Mouse (Mus musculus): ENCODE results near the gene Tcf3. TPM values are rescaled to one million over a fixed set of nuclear protein-coding genes. Genes with fewer than 3 reads are reported as not detected.

Tcf3 gene
- polyA plus RNA-seq (2014; fragmentation: Illumina TruSeq; extraction: RNeasy Lipid Tissue Mini Kit (QIAGEN cat#74804); ENCODE audit: low read depth, low replicate concordance) = 3.2 TPM

GRCm38 (mm10) chr10:80433513-80434232, at the start of gene Tcf3:
Gene Tcf3, minus strand, starts transcription at chr10:80433647.

GRCm38 (mm10) chr10:80406684-80407501, 26.6 kb downstream of the Tcf3 start, which contains the start of gene Uqcr11:
Gene Uqcr11, minus strand, starts transcription at chr10:80406830.

GRCm38 (mm10) chr10:80399191-80399972, 34.1 kb downstream of the Tcf3 start, which contains the start of gene Mbd3:
Gene Mbd3, minus strand, starts transcription at chr10:80399550.

GRCm38 (mm10) chr10:80387522-80387959, 45.9 kb downstream of the Tcf3 start, which contains the start of gene Mex3d:
Gene Mex3d, minus strand, starts transcription at chr10:80387659.

Other genes with a start within 250 kb of the Tcf3 start
- gene Mum1, start 207.2 kb downstream of the Tcf3 start, polyA plus RNA-seq (2014; fragmentation: Illumina TruSeq; extraction: RNeasy Lipid Tissue Mini Kit (QIAGEN cat#74804); ENCODE audit: low read depth, low replicate concordance) = 4.9 TPM
- gene Ndufs7, start 184.5 kb downstream of the Tcf3 start, polyA plus RNA-seq (2014; fragmentation: Illumina TruSeq; extraction: RNeasy Lipid Tissue Mini Kit (QIAGEN cat#74804); ENCODE audit: low read depth, low replicate concordance) = 12.8 TPM
- not detected for gene Gamt, start 172.6 kb downstream of the Tcf3 start, polyA plus RNA-seq (2014; fragmentation: Illumina TruSeq; extraction: RNeasy Lipid Tissue Mini Kit (QIAGEN cat#74804); ENCODE audit: low read depth, low replicate concordance)
- 27.3 TPM for gene Dazap1, start 172.2 kb downstream of the Tcf3 start, polyA plus RNA-seq (2014; fragmentation: Illumina TruSeq; extraction: RNeasy Lipid Tissue Mini Kit (QIAGEN cat#74804); ENCODE audit: low read depth, low replicate concordance)
- 2.1 TPM for gene Rps15, start 141.2 kb downstream of the Tcf3 start, polyA plus RNA-seq (2014; fragmentation: Illumina TruSeq; extraction: RNeasy Lipid Tissue Mini Kit (QIAGEN cat#74804); ENCODE audit: low read depth, low replicate concordance)
- gene Apc2, start 137.7 kb downstream of the Tcf3 start, polyA plus RNA-seq (2014; fragmentation: Illumina TruSeq; extraction: RNeasy Lipid Tissue Mini Kit (QIAGEN cat#74804); ENCODE audit: low read depth, low replicate concordance) = not detected
- gene 2310011J03Rik, start 113.1 kb downstream of the Tcf3 start, polyA plus RNA-seq (2014; fragmentation: Illumina TruSeq; extraction: RNeasy Lipid Tissue Mini Kit (QIAGEN cat#74804); ENCODE audit: low read depth, low replicate concordance) = 0.98 TPM
- not detected for gene Pcsk4, start 104.1 kb downstream of the Tcf3 start, polyA plus RNA-seq (2014; fragmentation: Illumina TruSeq; extraction: RNeasy Lipid Tissue Mini Kit (QIAGEN cat#74804); ENCODE audit: low read depth, low replicate concordance)
- gene Reep6, start 103.7 kb downstream of the Tcf3 start, polyA plus RNA-seq (2014; fragmentation: Illumina TruSeq; extraction: RNeasy Lipid Tissue Mini Kit (QIAGEN cat#74804); ENCODE audit: low read depth, low replicate concordance) = 0.88 TPM
- 0.57 TPM for gene Adamtsl5, start 85.2 kb downstream of the Tcf3 start, polyA plus RNA-seq (2014; fragmentation: Illumina TruSeq; extraction: RNeasy Lipid Tissue Mini Kit (QIAGEN cat#74804); ENCODE audit: low read depth, low replicate concordance)
- not detected for gene Plk5, start 77.2 kb downstream of the Tcf3 start, polyA plus RNA-seq (2014; fragmentation: Illumina TruSeq; extraction: RNeasy Lipid Tissue Mini Kit (QIAGEN cat#74804); ENCODE audit: low read depth, low replicate concordance)
- 6.1 TPM for gene Mex3d, start 46.0 kb downstream of the Tcf3 start, polyA plus RNA-seq (2014; fragmentation: Illumina TruSeq; extraction: RNeasy Lipid Tissue Mini Kit (QIAGEN cat#74804); ENCODE audit: low read depth, low replicate concordance)
- not detected for gene Mbd3, start 34.1 kb downstream of the Tcf3 start, polyA plus RNA-seq (2014; fragmentation: Illumina TruSeq; extraction: RNeasy Lipid Tissue Mini Kit (QIAGEN cat#74804); ENCODE audit: low read depth, low replicate concordance)
- not detected for gene Uqcr11, start 26.8 kb downstream of the Tcf3 start, polyA plus RNA-seq (2014; fragmentation: Illumina TruSeq; extraction: RNeasy Lipid Tissue Mini Kit (QIAGEN cat#74804); ENCODE audit: low read depth, low replicate concordance)
- gene Onecut3, start 61.2 kb upstream of the Tcf3 start, polyA plus RNA-seq (2014; fragmentation: Illumina TruSeq; extraction: RNeasy Lipid Tissue Mini Kit (QIAGEN cat#74804); ENCODE audit: low read depth, low replicate concordance) = not detected
- not detected for gene Atp8b3, start 105.5 kb upstream of the Tcf3 start, polyA plus RNA-seq (2014; fragmentation: Illumina TruSeq; extraction: RNeasy Lipid Tissue Mini Kit (QIAGEN cat#74804); ENCODE audit: low read depth, low replicate concordance)
- gene Rexo1, start 127.9 kb upstream of the Tcf3 start, polyA plus RNA-seq (2014; fragmentation: Illumina TruSeq; extraction: RNeasy Lipid Tissue Mini Kit (QIAGEN cat#74804); ENCODE audit: low read depth, low replicate concordance) = 0.66 TPM
- 2.7 TPM for gene Klf16, start 143.7 kb upstream of the Tcf3 start, polyA plus RNA-seq (2014; fragmentation: Illumina TruSeq; extraction: RNeasy Lipid Tissue Mini Kit (QIAGEN cat#74804); ENCODE audit: low read depth, low replicate concordance)
- gene Abhd17a, start 156.7 kb upstream of the Tcf3 start, polyA plus RNA-seq (2014; fragmentation: Illumina TruSeq; extraction: RNeasy Lipid Tissue Mini Kit (QIAGEN cat#74804); ENCODE audit: low read depth, low replicate concordance) = not detected
- gene Scamp4, start 169.2 kb upstream of the Tcf3 start, polyA plus RNA-seq (2014; fragmentation: Illumina TruSeq; extraction: RNeasy Lipid Tissue Mini Kit (QIAGEN cat#74804); ENCODE audit: low read depth, low replicate concordance) = 1.9 TPM
- gene Adat3, start 169.2 kb upstream of the Tcf3 start, polyA plus RNA-seq (2014; fragmentation: Illumina TruSeq; extraction: RNeasy Lipid Tissue Mini Kit (QIAGEN cat#74804); ENCODE audit: low read depth, low replicate concordance) = not detected
- gene Gm49322, start 172.4 kb upstream of the Tcf3 start, polyA plus RNA-seq (2014; fragmentation: Illumina TruSeq; extraction: RNeasy Lipid Tissue Mini Kit (QIAGEN cat#74804); ENCODE audit: low read depth, low replicate concordance) = not detected
- gene Csnk1g2, start 189.2 kb upstream of the Tcf3 start, polyA plus RNA-seq (2014; fragmentation: Illumina TruSeq; extraction: RNeasy Lipid Tissue Mini Kit (QIAGEN cat#74804); ENCODE audit: low read depth, low replicate concordance) = 1.1 TPM
- 0.22 TPM for gene Btbd2, start 223.4 kb upstream of the Tcf3 start, polyA plus RNA-seq (2014; fragmentation: Illumina TruSeq; extraction: RNeasy Lipid Tissue Mini Kit (QIAGEN cat#74804); ENCODE audit: low read depth, low replicate concordance)
- gene Mknk2, start 244.5 kb upstream of the Tcf3 start, polyA plus RNA-seq (2014; fragmentation: Illumina TruSeq; extraction: RNeasy Lipid Tissue Mini Kit (QIAGEN cat#74804); ENCODE audit: low read depth, low replicate concordance) = 3.6 TPM